Mouse (Mus musculus): ENCODE measurements around the gene Gad1. TPM values are rescaled to one million over a fixed set of nuclear protein-coding genes. Genes with fewer than 3 reads are reported as not detected.

The Gad1 gene
- polyA plus RNA-seq, 1 experiment: 0.69 TPM

- TF ChIP-seq POLR2A (IDR thresholded peaks at IDR 0.05; ENCODE audit: control insufficient read depth, low read depth, low read length): no peak
- no peak for TF ChIP-seq CTCF (IDR thresholded peaks at IDR 0.05; ENCODE audit: control insufficient read depth, insufficient read depth, insufficient replicate concordance, low read depth, low read length)
Observed at GRCm38 (mm10) chr2:70559520-70559919, 6.6 kb downstream of the Gad1 start.

GRCm38 (mm10) chr2:70561077-70561795 lies 8.4 kb downstream of the Gad1 start:
- Histone ChIP-seq H3K27me3 (ENCODE audit: control insufficient read depth, insufficient read depth, low read length) (peaks cover 3% of the 10 kb centered on the region), H3K4me3 (ENCODE audit: control insufficient read depth, low read depth, low read length) (peak overlapping the region; percentile 5; the same call in 1 of the 2 replicates), H3K4me1 (ENCODE audit: control insufficient read depth, insufficient read depth, low read length) (peaks cover 10% of the 10 kb centered on the region), H3K36me3 (ENCODE audit: control insufficient read depth, insufficient read depth, low read length) (no peaks in the 10 kb centered on the region), H3K27ac (ENCODE audit: control insufficient read depth, insufficient read depth, low read depth, low read length) (no peak overlapping the region)
- TF ChIP-seq CTCF (IDR thresholded peaks at IDR 0.05; ENCODE audit: control insufficient read depth, insufficient read depth, insufficient replicate concordance, low read depth, low read length) (peak; percentile 24; the same call in 1 of the 2 replicates), POLR2A (IDR thresholded peaks at IDR 0.05; ENCODE audit: control insufficient read depth, low read depth, low read length) (no peak)

More at GRCm38 (mm10) chr2:70559520-70559919, 6.6 kb downstream of the Gad1 start:
- Histone ChIP-seq H3K4me3 (ENCODE audit: control insufficient read depth, low read depth, low read length) (no peak overlapping the region), H3K27me3 (ENCODE audit: control insufficient read depth, insufficient read depth, low read length) (peaks cover 3% of the 10 kb centered on the region; the same call in 1 of the 2 replicates), H3K27ac (ENCODE audit: control insufficient read depth, insufficient read depth, low read depth, low read length) (no peak overlapping the region), H3K36me3 (ENCODE audit: control insufficient read depth, insufficient read depth, low read length) (no peaks in the 10 kb centered on the region), H3K4me1 (ENCODE audit: control insufficient read depth, insufficient read depth, low read length) (peaks cover 10% of the 10 kb centered on the region)

GRCm38 (mm10) chr2:70562011-70562491 lies 9.2 kb downstream of the Gad1 start:
- H3K27ac ChIP-seq (ENCODE audit: control insufficient read depth, insufficient read depth, low read depth, low read length): no peak overlapping the region
- no peak for TF ChIP-seq CTCF (IDR thresholded peaks at IDR 0.05; ENCODE audit: control insufficient read depth, insufficient read depth, insufficient replicate concordance, low read depth, low read length)
- no peak for TF ChIP-seq POLR2A (IDR thresholded peaks at IDR 0.05; ENCODE audit: control insufficient read depth, low read depth, low read length)
- no peak overlapping the region for H3K4me3 ChIP-seq (ENCODE audit: control insufficient read depth, low read depth, low read length)
- peaks cover 14% of the 10 kb centered on the region for H3K4me1 ChIP-seq (ENCODE audit: control insufficient read depth, insufficient read depth, low read length)
- H3K36me3 ChIP-seq (ENCODE audit: control insufficient read depth, insufficient read depth, low read length): no peaks in the 10 kb centered on the region
- peaks cover 3% of the 10 kb centered on the region for H3K27me3 ChIP-seq (ENCODE audit: control insufficient read depth, insufficient read depth, low read length)

DNA sequence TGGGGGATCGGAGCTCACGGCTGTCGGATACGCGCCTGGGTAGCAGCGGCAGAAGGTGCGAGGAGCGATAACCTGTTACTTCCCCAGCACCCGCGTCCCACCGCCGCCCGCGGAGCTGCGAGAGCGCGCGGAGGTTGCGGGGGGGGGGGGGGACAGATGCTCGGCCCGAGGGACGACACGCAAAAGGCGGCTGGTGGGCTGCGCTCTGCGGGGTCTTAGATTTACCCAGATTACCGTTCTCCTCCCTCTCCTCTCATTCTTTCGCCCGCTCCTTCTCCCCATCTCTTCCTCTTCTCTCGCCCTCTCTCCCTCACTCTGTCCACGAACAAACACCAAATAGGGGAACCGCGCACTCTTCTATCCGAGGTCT lies 9.7 kb downstream of the Gad1 start:
- Histone ChIP-seq H3K27me3 (ENCODE audit: control insufficient read depth, insufficient read depth, low read length) (peaks cover 3% of the 10 kb centered on the region), H3K4me1 (ENCODE audit: control insufficient read depth, insufficient read depth, low read length) (peaks cover 17% of the 10 kb centered on the region)
- TF ChIP-seq POLR2A (IDR thresholded peaks at IDR 0.05; ENCODE audit: control insufficient read depth, low read depth, low read length) (no peak), CTCF (IDR thresholded peaks at IDR 0.05; ENCODE audit: control insufficient read depth, insufficient read depth, insufficient replicate concordance, low read depth, low read length) (no peak)

GRCm38 (mm10) chr2:70562981-70563671 lies 10.3 kb downstream of the Gad1 start:
- H3K27ac ChIP-seq (ENCODE audit: control insufficient read depth, insufficient read depth, low read depth, low read length): no peak overlapping the region
- TF ChIP-seq POLR2A (IDR thresholded peaks at IDR 0.05; ENCODE audit: control insufficient read depth, low read depth, low read length) (no peak), CTCF (IDR thresholded peaks at IDR 0.05; ENCODE audit: control insufficient read depth, insufficient read depth, insufficient replicate concordance, low read depth, low read length) (no peak)
- H3K4me3 ChIP-seq (ENCODE audit: control insufficient read depth, low read depth, low read length): no peak overlapping the region
- peaks cover 3% of the 10 kb centered on the region for H3K27me3 ChIP-seq (ENCODE audit: control insufficient read depth, insufficient read depth, low read length)
- H3K4me1 ChIP-seq (ENCODE audit: control insufficient read depth, insufficient read depth, low read length): peaks cover 19% of the 10 kb centered on the region
- H3K36me3 ChIP-seq (ENCODE audit: control insufficient read depth, insufficient read depth, low read length): no peaks in the 10 kb centered on the region

More for the DNA sequence above, 9.7 kb downstream of the Gad1 start:
- no peaks in the 10 kb centered on the region for H3K36me3 ChIP-seq (ENCODE audit: control insufficient read depth, insufficient read depth, low read length)
- no peak overlapping the region for H3K4me3 ChIP-seq (ENCODE audit: control insufficient read depth, low read depth, low read length)
- H3K27ac ChIP-seq (ENCODE audit: control insufficient read depth, insufficient read depth, low read depth, low read length): no peak overlapping the region

GRCm38 (mm10) chr2:70563721-70564645 lies 11.1 kb downstream of the Gad1 start:
- Histone ChIP-seq H3K27me3 (ENCODE audit: control insufficient read depth, insufficient read depth, low read length) (peaks cover 3% of the 10 kb centered on the region), H3K4me1 (ENCODE audit: control insufficient read depth, insufficient read depth, low read length) (peaks cover 23% of the 10 kb centered on the region), H3K36me3 (ENCODE audit: control insufficient read depth, insufficient read depth, low read length) (no peaks in the 10 kb centered on the region), H3K4me3 (ENCODE audit: control insufficient read depth, low read depth, low read length) (no peak overlapping the region), H3K27ac (ENCODE audit: control insufficient read depth, insufficient read depth, low read depth, low read length) (no peak overlapping the region)
- TF ChIP-seq POLR2A (IDR thresholded peaks at IDR 0.05; ENCODE audit: control insufficient read depth, low read depth, low read length): no peak
- no peak for TF ChIP-seq CTCF (IDR thresholded peaks at IDR 0.05; ENCODE audit: control insufficient read depth, insufficient read depth, insufficient replicate concordance, low read depth, low read length)

Measured in testis, adult 2 months (tissue).